Mouse (Mus musculus) forebrain, embryonic 14.5 days (tissue): Measurements from ENCODE around the gene Hist1h2af. TPM values are rescaled to one million over a fixed set of nuclear protein-coding genes. Genes with fewer than 3 reads are reported as not detected.

Experiments used
- microRNA-seq: library from miRNA; unstranded; fragments of <30 nt; microRNA quantifications from one replicate; pipeline ENCODE4, GENCODE M21; 2016
- polyA plus RNA-seq: library from polyadenylated mRNA; unstranded; fragments of >200 nt; fragmentation: Nextera tagmentation; extraction: Ambion mirVana; gene quantifications from 2 replicates; pipeline ENCODE4 v1.2.1, GENCODE M21; 2014

Hist1h2af gene
- polyA plus RNA-seq, 1 experiment from 2014 or later = 4.4 TPM

Small RNAs within 50 kb of the gene (microRNA-seq; reads per million reads assigned to microRNA genes)
- gene Gm44297 = not detected
- gene Gm44359 = not detected
- not detected for gene Gm44394
- gene n-TStga1 = 0.79 reads per million

Other genes starting within 250 kb of the Hist1h2af start
- gene Zfp322a, start 164.7 kb upstream of the Hist1h2af start, polyA plus RNA-seq = 49.6 and 59.5 TPM in 2 replicates
- gene Abt1, start 110.0 kb upstream of the Hist1h2af start, polyA plus RNA-seq = 12.9 and 13.8 TPM in 2 replicates
- 0.22 TPM in 1 of 2 replicates, not detected in the other for gene Btn1a1, start 68.0 kb upstream of the Hist1h2af start, polyA plus RNA-seq
- 0.10 TPM in 1 of 2 replicates, not detected in the other for gene Btn2a2, start 45.0 kb upstream of the Hist1h2af start, polyA plus RNA-seq
- gene Hist1h4h, start 2.9 kb upstream of the Hist1h2af start, polyA plus RNA-seq = 4.3 and 7.1 TPM in 2 replicates
- 2.2 and 5.3 TPM in 2 replicates for gene Hist1h3g, start 1.5 kb downstream of the Hist1h2af start, polyA plus RNA-seq
- 0.30 and 0.32 TPM in 2 replicates for gene Hist1h2bh, start 9.5 kb downstream of the Hist1h2af start, polyA plus RNA-seq
- gene Hist1h3f, start 10.1 kb downstream of the Hist1h2af start, polyA plus RNA-seq = 0.62 and 0.89 TPM in 2 replicates
- not detected in 2 replicates for gene Hist1h4f, start 17.7 kb downstream of the Hist1h2af start, polyA plus RNA-seq
- gene Hist1h1d, start 19.4 kb downstream of the Hist1h2af start, polyA plus RNA-seq = 0.36 and 0.52 TPM in 2 replicates
- 3.4 and 5.7 TPM in 2 replicates for gene Hist1h3e, start 28.5 kb downstream of the Hist1h2af start, polyA plus RNA-seq
- gene Hist1h2ae, start 37.3 kb downstream of the Hist1h2af start, polyA plus RNA-seq = 65.4 and 105 TPM in 2 replicates
- 2.3 and 4.3 TPM in 2 replicates for gene Hist1h2bg, start 37.5 kb downstream of the Hist1h2af start, polyA plus RNA-seq
- 1.2 and 3.9 TPM in 2 replicates for gene Hist1h2bf, start 40.3 kb downstream of the Hist1h2af start, polyA plus RNA-seq
- 2.2 and 3.2 TPM in 2 replicates for gene Hist1h2ad, start 40.5 kb downstream of the Hist1h2af start, polyA plus RNA-seq
- 5.8 and 5.9 TPM in 2 replicates for gene Hist1h3d, start 41.9 kb downstream of the Hist1h2af start, polyA plus RNA-seq
- 61.0 and 106 TPM in 2 replicates for gene Hist1h4d, start 47.7 kb downstream of the Hist1h2af start, polyA plus RNA-seq
- 1.2 and 1.8 TPM in 2 replicates for gene Hist1h2be, start 87.2 kb downstream of the Hist1h2af start, polyA plus RNA-seq
- gene Hist1h1e, start 88.7 kb downstream of the Hist1h2af start, polyA plus RNA-seq = 12.2 and 17.8 TPM in 2 replicates
- 0.91 and 1.3 TPM in 2 replicates for gene Hist1h2ac, start 150.0 kb downstream of the Hist1h2af start, polyA plus RNA-seq
- 32.2 and 39.5 TPM in 2 replicates for gene Hist1h2bc, start 150.3 kb downstream of the Hist1h2af start, polyA plus RNA-seq
- gene Hist1h1t, start 161.9 kb downstream of the Hist1h2af start, polyA plus RNA-seq = not detected in 2 replicates
- gene Hist1h4c, start 164.5 kb downstream of the Hist1h2af start, polyA plus RNA-seq = 2.9 and 6.5 TPM in 2 replicates
- 3.5 and 4.7 TPM in 2 replicates for gene Hfe, start 176.9 kb downstream of the Hist1h2af start, polyA plus RNA-seq
- 16.9 and 25.2 TPM in 2 replicates for gene Hist1h1c, start 204.9 kb downstream of the Hist1h2af start, polyA plus RNA-seq
- gene Hist1h3c, start 211.7 kb downstream of the Hist1h2af start, polyA plus RNA-seq = 2.4 and 5.9 TPM in 2 replicates
- gene Hist1h2bb, start 212.8 kb downstream of the Hist1h2af start, polyA plus RNA-seq = 1.3 and 1.5 TPM in 2 replicates
- gene Hist1h2ab, start 217.2 kb downstream of the Hist1h2af start, polyA plus RNA-seq = 27.8 and 49.2 TPM in 2 replicates
- gene Hist1h3b, start 218.4 kb downstream of the Hist1h2af start, polyA plus RNA-seq = 2.3 and 9.6 TPM in 2 replicates
- 3.5 and 4.7 TPM in 2 replicates for gene Hist1h4b, start 223.1 kb downstream of the Hist1h2af start, polyA plus RNA-seq
- 0.97 TPM in 1 of 2 replicates, not detected in the other for gene Hist1h4a, start 227.3 kb downstream of the Hist1h2af start, polyA plus RNA-seq
- 2.0 and 4.7 TPM in 2 replicates for gene Hist1h3a, start 228.5 kb downstream of the Hist1h2af start, polyA plus RNA-seq
- gene Hist1h1a, start 229.8 kb downstream of the Hist1h2af start, polyA plus RNA-seq = 2.3 and 2.4 TPM in 2 replicates
- gene Trim38, start 236.0 kb downstream of the Hist1h2af start, polyA plus RNA-seq = not detected in 2 replicates